Mouse (Mus musculus) c-Kit-positive CD71-positive TER-119-negative erythroid progenitor cells, embryonic 14.5 days (primary cell): ENCODE measurements around the gene Josd1.

Experiments
- DNase-seq: peaks from one replicate; pipeline ENCODE4 v3.0.0-alpha.2; 2013; ENCODE audit warnings: low read depth

The Josd1 gene

DNA sequence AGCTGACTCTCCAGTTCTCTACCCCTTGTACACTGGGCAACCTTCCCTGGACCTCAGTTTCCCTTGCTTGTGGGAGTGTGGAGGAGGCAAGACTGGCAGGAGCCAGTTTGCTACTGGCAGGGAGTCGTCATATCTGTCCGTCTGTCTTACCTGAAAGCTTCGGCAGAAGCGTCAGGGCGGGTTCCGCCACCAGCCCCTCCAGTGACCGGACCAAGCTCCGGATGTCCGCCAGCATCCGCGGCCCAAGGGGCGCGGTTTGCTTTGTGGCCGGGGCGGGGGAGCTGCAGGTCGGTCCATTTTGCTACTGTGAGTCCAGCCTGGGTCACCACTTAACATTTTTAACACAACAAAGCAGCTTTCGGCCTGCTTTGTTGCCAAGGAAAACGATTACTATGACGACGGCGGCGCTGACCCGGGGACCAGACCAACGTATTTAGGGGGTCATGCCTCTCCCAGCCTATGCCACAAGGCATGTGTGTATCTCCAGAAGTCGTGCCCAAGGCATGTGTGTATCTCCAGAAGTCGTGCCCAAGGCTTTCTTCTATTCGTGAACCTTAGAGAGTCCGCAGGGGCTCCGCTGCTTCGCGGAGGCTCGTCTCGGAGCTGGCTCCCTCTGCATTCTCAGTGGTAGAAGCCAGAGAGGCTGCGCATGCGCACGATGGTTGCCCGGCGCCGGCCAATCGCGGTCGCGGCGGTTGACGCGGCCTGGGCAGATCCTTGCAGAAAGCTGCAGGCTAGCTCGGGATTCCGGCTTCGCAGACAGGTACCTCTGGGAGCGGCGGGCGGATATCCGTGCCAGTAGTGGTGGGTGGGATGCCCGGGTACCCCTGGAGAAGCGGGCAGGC, 29.0 kb downstream of the Josd1 start, which contains the start of the genes Fam227a and Cby1:
Gene Fam227a, minus strand, starts transcription at position 426 of the 845 bp plus-strand sequence.
Gene Cby1, plus strand, starts transcription at position 669 of the 845 bp plus-strand sequence.
- peak; percentile 87 for DNase-seq

DNA sequence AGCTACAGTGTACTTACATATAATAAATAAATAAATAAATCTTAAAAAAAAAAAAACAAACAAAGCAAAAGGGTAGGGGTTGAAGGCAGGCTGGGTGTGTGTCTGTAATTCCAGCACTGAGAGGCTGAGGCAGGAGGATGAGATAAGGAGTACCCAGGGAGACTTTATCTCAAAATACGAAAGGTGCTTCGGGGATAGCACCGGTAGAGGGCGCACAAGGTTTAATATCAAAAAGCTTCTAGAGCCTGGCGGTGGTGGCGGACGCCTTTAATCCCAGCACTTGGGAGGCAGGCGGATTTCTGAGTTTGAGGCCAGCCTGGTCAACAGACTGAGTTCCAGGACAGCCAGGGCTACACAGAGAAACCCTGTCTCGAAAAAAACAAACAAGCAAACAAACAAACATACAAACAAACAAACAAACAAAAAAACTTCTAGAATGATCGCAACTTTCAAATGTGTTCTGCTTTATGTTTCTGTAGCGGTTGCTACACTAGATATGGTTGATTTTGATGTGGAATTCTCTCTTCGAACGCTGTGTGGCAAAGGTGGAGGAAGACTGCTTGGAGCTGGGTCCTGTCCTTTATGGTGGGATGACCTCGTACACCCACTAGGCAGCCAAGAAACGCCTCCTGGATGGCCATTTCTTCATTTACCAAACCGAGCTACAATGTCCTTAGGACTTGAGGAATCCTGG, 29.7 kb downstream of the Josd1 start:
- DNase-seq: peak; percentile 94

DNA sequence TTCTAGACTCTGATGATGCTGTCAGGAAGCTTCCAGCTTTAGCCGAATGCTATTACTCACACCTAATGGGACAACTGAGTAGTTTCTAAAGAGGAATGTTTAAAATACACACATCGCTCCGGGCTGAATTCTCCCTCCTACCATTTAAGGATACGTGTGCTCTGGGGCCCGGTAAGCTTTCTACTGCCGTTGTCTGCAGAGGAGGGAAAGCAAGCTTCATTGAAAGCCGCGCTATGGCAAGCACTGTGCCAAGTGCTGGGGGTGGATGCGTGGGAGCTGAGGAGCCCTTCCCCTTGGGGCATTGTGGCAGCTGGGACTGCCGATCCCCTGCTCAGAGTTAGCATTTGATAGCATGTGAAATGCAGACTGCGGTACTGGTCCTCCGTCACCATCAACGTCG, 31.3 kb downstream of the Josd1 start:
- no peak for DNase-seq

DNA sequence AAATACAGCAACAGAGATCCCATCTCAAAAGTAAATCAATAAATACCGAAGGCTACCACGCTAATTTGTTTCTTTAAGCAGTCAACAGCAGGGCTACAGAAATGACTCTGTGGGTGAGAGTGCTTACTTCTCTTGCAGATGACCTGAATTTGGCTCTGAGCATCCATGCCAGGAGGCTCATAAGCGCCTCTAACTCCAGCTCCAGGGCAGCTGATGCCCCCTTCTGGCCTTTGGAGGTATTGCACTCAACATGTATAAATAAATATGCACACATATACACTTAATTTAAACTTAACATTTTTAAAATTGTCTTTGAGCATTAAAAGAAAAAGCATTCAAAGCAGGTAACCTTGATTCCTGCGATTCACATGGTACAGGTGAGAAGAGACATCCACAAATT, 36.2 kb downstream of the Josd1 start:
- no peak for DNase-seq

DNA sequence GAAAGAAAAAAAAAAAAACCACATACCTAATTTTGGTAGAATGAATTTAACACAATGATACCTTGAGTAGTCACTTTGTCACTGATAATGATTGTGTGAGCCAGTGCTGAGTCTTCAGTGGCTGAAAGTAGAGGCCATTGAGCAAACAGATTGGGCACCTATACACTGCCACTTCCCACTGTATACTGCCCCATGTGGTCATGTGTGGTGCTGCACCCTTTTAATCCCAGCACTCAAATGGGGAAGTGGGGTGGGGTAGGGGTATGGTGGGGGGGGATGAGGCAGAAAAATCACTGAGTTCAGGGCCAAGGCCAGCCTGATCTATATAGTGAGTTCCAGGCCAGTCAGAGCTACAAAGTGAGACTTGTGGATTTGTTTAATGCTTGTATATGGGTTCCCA, 37.1 kb downstream of the Josd1 start:
- no peak for DNase-seq

DNA sequence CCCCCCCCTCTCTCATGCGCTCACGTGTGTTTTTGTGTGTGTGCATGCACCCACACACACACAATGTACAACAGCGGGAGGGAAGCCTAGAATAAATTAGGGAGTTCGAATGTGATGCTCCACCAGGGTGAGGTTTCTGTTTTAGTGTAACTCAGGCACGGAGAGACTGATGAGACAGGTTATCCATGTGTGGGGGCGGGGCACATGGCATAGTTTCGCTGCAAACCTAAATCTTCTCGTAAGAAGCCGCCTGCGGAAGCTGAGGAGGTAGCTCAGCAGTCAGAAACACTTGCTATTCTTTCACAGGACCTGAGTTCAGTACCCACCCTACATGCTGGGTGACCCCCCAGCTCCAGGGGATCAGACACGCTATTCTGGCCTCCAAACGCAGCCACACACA, 39.6 kb downstream of the Josd1 start:
- DNase-seq: no peak

DNA sequence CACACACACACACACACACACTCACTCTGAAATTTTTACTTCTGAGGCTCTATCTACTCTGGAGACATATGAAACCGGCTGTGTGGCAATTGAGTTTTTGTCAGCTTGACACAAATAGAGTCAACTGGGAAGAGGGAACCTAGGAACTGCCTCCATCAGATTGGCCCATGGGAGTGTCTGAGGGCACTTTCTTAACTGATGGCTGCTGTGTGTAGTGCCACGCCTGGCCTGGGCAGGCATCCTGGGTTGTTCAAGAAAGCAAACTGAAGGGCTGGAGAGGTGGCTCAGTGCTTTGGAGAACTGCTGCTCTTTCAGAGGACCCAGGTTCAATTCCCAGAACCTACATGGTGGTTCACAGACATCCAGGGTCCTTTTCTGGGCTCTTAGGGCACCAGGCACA, 42.2 kb downstream of the Josd1 start:
- DNase-seq: no peak

DNA sequence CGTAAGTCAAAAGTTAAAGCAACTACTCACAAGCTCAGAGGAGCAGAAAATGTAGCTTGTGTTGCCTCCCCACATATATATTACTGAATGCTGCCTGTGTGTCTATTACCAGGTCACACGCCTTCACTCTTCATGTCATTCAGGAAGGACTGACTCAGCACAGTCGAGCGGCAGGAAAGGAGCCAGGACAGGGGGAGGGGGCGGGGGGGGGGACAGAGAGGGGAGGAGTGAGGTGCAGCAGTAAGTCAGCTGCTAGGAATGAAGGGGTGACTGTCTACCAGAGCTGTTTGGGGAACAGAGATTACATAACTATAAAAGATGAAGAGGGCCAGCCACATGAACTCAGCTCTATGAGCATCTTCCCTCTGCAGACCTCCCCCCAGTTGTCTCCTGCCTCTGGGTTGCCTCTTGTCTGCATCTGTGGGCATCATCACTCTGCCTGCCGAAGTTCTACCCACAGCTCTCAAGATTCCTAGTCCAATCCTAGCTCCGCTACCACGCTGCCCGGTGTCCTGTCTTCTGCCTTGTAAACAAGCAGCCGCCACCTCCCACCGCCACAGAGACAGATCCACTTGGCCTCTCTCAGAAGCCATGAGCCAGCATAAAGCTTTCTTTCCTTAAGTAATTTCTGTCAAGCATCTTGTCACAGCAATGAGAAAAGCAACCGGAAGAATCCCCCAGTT, 46.4 kb downstream of the Josd1 start:
- DNase-seq: no peak

DNA sequence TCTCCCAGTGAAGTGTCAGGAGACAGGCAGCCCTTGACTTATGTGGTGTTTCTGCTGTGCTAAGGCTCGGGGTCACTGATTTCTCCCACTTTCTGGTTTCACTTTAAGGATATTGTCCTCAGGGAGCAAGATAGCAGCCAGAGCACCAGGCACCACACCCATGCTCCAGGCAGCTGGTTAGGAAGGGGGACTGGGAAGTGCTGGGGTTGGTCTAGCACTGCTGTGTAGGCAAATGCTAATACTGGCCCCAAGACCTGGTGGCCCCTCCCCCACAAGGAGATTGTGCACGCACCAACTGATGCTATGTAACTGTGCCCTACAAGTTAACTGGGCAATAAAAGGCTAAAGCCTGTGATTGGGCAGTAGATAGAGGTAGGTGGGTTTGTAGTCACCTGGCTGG, 57.2 kb downstream of the Josd1 start:
- no peak for DNase-seq
